Mouse (Mus musculus) liver, postnatal 0 days (tissue): ENCODE results near the gene Entr1. TPM values are rescaled to one million over a fixed set of nuclear protein-coding genes. Genes with fewer than 3 reads are reported as not detected.
A peak's percentile ranks its signal among the peaks of the same experiment; 100 is the strongest.

ENCODE experiments used
- ATAC-seq: fragments of 200-750 bp; cut with Nextera tagmentation; 2 replicates; pipeline ENCODE4 v1.8.0; 2017; ENCODE audit warnings: mild to moderate bottlenecking, moderate library complexity
- DNase-seq: peaks from one replicate; pipeline ENCODE4 v3.0.0-alpha.2; 2016
- H3K27ac ChIP-seq: fragments of 300-500 bp; sonication (generic); 2 replicates; pipeline ENCODE4 v1.5.1; 2014; ENCODE audit warnings: antibody characterized with exemption, moderate library complexity, mild to moderate bottlenecking, low read depth
- H3K27me3 ChIP-seq: fragments of 300-500 bp; sonication (generic); 2 replicates; pipeline ENCODE4 v1.6.1; 2014; ENCODE audit warnings: low read length, control low read depth, mixed read lengths; ENCODE audit not compliant: insufficient read depth
- H3K36me3 ChIP-seq: fragments of 300-500 bp; sonication (generic); replicated peaks from 2 replicates; pipeline ENCODE4 v1.6.1; 2014; ENCODE audit warnings: mild to moderate bottlenecking, control low read depth, low read length, moderate library complexity, mixed read lengths; ENCODE audit not compliant: insufficient read depth
- H3K4me1 ChIP-seq: fragments of 300-500 bp; sonication (generic); 2 replicates; pipeline ENCODE4 v1.6.1; 2014; ENCODE audit warnings: antibody characterized with exemption, mild to moderate bottlenecking, control low read depth; ENCODE audit not compliant: insufficient read depth
- H3K4me2 ChIP-seq: fragments of 300-500 bp; sonication (generic); 2 replicates; pipeline ENCODE4 v1.6.1; 2014; ENCODE audit warnings: low read depth, mild to moderate bottlenecking, low read length, moderate library complexity, mixed read lengths
- H3K4me3 ChIP-seq: fragments of 300-500 bp; sonication (generic); 2 replicates; pipeline ENCODE4 v1.5.1; 2014; ENCODE audit warnings: low read depth, low read length
- H3K9ac ChIP-seq: fragments of 300-500 bp; sonication (generic); replicated peaks from 2 replicates; pipeline ENCODE4 v1.6.1; 2014; ENCODE audit warnings: mild to moderate bottlenecking, moderate library complexity
- H3K9me3 ChIP-seq: fragments of 300-500 bp; sonication (generic); 2 replicates; pipeline ENCODE4 v1.6.1; 2016; ENCODE audit warnings: mild to moderate bottlenecking, control low read depth, low read length, mixed read lengths
- CTCF ChIP-seq: sonication (generic); IDR thresholded peaks from 2 replicates; pipeline ENCODE4 v1.5.1; 2016; ENCODE audit warnings: antibody characterized with exemption, low read depth
- EP300 ChIP-seq: IDR thresholded peaks from 2 replicates; pipeline ENCODE4 v1.6.1; 2016; ENCODE audit warnings: antibody characterized with exemption, low read depth, mild to moderate bottlenecking
- WGBS: fragments of 180-500 bp; shearing (Covaris S2); extraction: QIAGEN DNeasy Blood & Tissue Kit; methylation state at CpG from one replicate; pipeline ENCODE4 v1.1.7; 2014; ENCODE audit not compliant: insufficient replicate concordance; 5-methylcytosine and 5-hydroxymethylcytosine counted together
- polyA plus RNA-seq: library from polyadenylated mRNA; unstranded; fragments of >200 nt; fragmentation: Nextera tagmentation; extraction: Ambion mirVana; gene quantifications from 2 replicates; pipeline ENCODE4 v1.2.1, GENCODE M21; 2015

The Entr1 gene
- polyA plus RNA-seq, 1 experiment from 2014 or later: 29.0 TPM

- no peak overlapping the region for H3K9ac ChIP-seq
- WGBS: 75% methylated on average over 1 of the region's 1 CpGs
- no peak for ATAC-seq
Observed at GRCm38 (mm10) chr2:26423086-26423485, 34.0 kb upstream of the Entr1 start.

GRCm38 (mm10) chr2:26421969-26422368 is 32.9 kb upstream of the Entr1 start:
- no peak for TF ChIP-seq EP300
- no peak for TF ChIP-seq CTCF
- ATAC-seq (no peak), DNase-seq (no peak)
- Histone ChIP-seq H3K4me3 (no peak overlapping the region), H3K9ac (no peak overlapping the region), H3K4me2 (no peak overlapping the region), H3K4me1 (peaks cover 3% of the 10 kb centered on the region; the same call in 1 of the 2 replicates), H3K27ac (no peak overlapping the region), H3K9me3 (no peaks in the 10 kb centered on the region), H3K36me3 (peaks cover 82% of the 10 kb centered on the region), H3K27me3 (no peaks in the 10 kb centered on the region)
- WGBS: 90% methylated on average over 2 of the region's 2 CpGs

More at GRCm38 (mm10) chr2:26423086-26423485, 34.0 kb upstream of the Entr1 start:
- Histone ChIP-seq H3K4me3 (no peak overlapping the region), H3K27me3 (no peaks in the 10 kb centered on the region), H3K4me2 (no peak overlapping the region), H3K27ac (no peak overlapping the region), H3K36me3 (peaks cover 83% of the 10 kb centered on the region), H3K9me3 (no peaks in the 10 kb centered on the region), H3K4me1 (no peaks in the 10 kb centered on the region)
- DNase-seq: no peak
- TF ChIP-seq EP300: no peak
- no peak for TF ChIP-seq CTCF

DNA sequence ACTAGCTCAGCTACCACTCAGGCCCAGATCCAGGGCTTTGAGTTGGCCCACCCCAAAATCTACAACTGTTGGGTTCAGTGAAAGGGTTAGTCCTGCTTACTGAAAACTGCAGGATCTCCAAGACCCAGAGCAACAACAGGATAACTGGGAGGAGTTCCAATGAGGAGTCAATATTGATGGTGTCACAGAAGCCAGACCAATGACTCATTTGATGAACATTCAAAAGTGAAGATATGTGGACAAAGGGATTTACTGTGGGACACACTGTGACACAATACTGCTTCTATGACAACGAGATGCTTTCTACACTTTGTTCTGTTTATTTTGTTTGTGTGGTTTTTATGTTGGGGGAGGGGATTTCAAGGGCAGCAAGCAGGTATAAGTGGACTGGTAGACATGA is 29.0 kb upstream of the Entr1 start:
- Histone ChIP-seq H3K9ac (no peak overlapping the region), H3K9me3 (no peaks in the 10 kb centered on the region), H3K36me3 (peaks cover 80% of the 10 kb centered on the region), H3K4me1 (peaks cover 3% of the 10 kb centered on the region; the same call in 1 of the 2 replicates), H3K4me2 (no peak overlapping the region), H3K4me3 (no peak overlapping the region), H3K27me3 (no peaks in the 10 kb centered on the region), H3K27ac (peak overlapping the region; percentile 68; the same call in 1 of the 2 replicates)
- DNase-seq (no peak), ATAC-seq (peak; percentile 95)
- TF ChIP-seq CTCF (no peak), EP300 (peak; percentile 43; the same call in 1 of the 2 replicates)
- 45% methylated on average over 1 of the region's 1 CpGs for WGBS

DNA sequence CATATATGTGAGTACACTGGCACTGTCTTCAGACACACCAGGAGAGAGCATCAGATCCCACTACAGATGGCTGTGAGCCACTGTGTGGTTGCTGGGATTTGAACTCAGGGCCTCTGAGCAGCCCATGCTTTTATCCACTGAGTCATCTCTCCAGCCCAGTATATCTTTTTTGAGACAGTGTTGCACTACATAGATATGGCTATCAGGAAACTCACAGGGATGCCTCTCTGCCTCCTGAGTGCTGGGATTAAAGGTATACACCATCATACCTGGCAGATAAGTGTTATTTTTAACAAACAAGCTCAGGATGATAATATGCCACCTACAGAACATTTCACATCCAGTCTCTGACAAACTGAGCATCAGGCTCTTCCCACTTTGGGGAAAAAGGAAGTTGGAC is 27.9 kb upstream of the Entr1 start:
- no peak for TF ChIP-seq CTCF
- peak; percentile 57 for TF ChIP-seq EP300
- H3K9ac ChIP-seq: no peak overlapping the region
- peaks cover 3% of the 10 kb centered on the region; the same call in 1 of the 2 replicates for H3K4me1 ChIP-seq
- H3K27me3 ChIP-seq: no peaks in the 10 kb centered on the region
- ATAC-seq (no peak), DNase-seq (no peak)
- H3K4me3 ChIP-seq: no peak overlapping the region
- H3K27ac ChIP-seq: no peak overlapping the region
- H3K9me3 ChIP-seq: no peaks in the 10 kb centered on the region
- no peak overlapping the region for H3K4me2 ChIP-seq
- peaks cover 74% of the 10 kb centered on the region for H3K36me3 ChIP-seq

- Histone ChIP-seq H3K27ac (peak overlapping the region; percentile 57), H3K27me3 (no peaks in the 10 kb centered on the region), H3K4me1 (peaks cover 32% of the 10 kb centered on the region), H3K4me2 (no peak overlapping the region), H3K36me3 (peaks cover 42% of the 10 kb centered on the region), H3K9ac (no peak overlapping the region), H3K9me3 (no peaks in the 10 kb centered on the region), H3K4me3 (no peak overlapping the region)
- DNase-seq: peak; percentile 50
- TF ChIP-seq CTCF (no peak), EP300 (no peak)
- peak; percentile 64 for ATAC-seq
- WGBS: 62% methylated on average over 5 of the region's 5 CpGs
Observed at GRCm38 (mm10) chr2:26410931-26411411, 21.9 kb upstream of the Entr1 start.

DNA sequence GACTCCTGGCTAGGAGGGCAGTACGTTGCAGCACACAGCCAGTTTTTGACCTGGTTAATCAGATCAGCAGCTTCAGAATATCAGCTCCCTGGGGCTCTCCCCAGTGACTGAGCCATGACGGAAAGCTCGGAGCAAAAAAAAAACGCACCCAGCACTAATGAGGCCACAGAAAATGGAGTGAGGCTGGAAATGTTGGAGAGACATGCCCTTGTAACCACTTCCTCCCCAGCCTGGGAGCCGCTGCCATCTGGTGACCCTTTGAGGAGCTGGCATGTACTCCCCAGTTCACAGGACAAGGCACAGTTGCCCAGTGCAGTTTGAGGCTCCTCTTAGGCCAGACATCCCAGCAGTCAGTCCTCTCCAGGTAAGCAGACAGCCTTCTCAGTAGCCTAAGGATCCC is 21.0 kb upstream of the Entr1 start:
- Histone ChIP-seq H3K36me3 (peaks cover 35% of the 10 kb centered on the region), H3K9ac (no peak overlapping the region), H3K27ac (peak overlapping the region; percentile 49; the same call in 1 of the 2 replicates), H3K4me2 (no peak overlapping the region), H3K4me1 (peaks cover 35% of the 10 kb centered on the region), H3K4me3 (no peak overlapping the region), H3K9me3 (no peaks in the 10 kb centered on the region), H3K27me3 (no peaks in the 10 kb centered on the region)
- ATAC-seq: no peak
- DNase-seq: no peak
- WGBS: 75% methylated on average over 5 of the region's 5 CpGs
- TF ChIP-seq CTCF (peak; percentile 17; the same call in 1 of the 2 replicates), EP300 (no peak)

DNA sequence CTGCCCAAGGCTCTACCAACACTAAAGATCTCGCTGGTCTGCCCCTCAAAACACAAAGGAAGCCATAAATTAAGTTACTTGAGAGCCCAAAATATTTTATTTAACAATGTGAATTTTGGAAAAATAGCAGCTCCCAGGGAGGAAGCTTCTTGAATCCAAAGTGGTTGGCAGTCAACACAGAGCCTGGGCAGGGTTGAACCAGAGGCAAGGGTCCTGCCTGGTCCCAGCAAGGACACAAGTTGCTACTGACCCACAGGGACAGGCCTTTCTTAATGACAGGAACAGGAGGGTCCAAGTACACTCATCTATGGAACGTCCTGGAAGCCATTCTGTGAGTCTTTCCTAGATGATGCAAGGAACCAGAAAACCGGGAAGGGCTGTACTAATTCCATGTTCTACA is 20.2 kb upstream of the Entr1 start:
- peaks cover 28% of the 10 kb centered on the region for H3K36me3 ChIP-seq

More for the DNA sequence above, 20.2 kb upstream of the Entr1 start:
- no peak for TF ChIP-seq CTCF
- no peak for TF ChIP-seq EP300
- peaks cover 35% of the 10 kb centered on the region for H3K4me1 ChIP-seq
- DNase-seq (no peak), ATAC-seq (no peak)
- no peaks in the 10 kb centered on the region for H3K9me3 ChIP-seq
- H3K4me2 ChIP-seq: peak overlapping the region; percentile 93
- no peak overlapping the region for H3K27ac ChIP-seq
- no peaks in the 10 kb centered on the region for H3K27me3 ChIP-seq
- peak overlapping the region; percentile 85 for H3K4me3 ChIP-seq
- peak overlapping the region; percentile 91; the same call in 1 of the 2 replicates for H3K9ac ChIP-seq
- 60% methylated on average over 3 of the region's 3 CpGs for WGBS
